Mouse (Mus musculus) CD4-positive naive resting alpha-beta T cell, adult 76 days (primary cell): ENCODE measurements around the gene Gnpda2. TPM values are rescaled to one million over a fixed set of nuclear protein-coding genes. Genes with fewer than 3 reads are reported as not detected.

ENCODE experiments used
- total RNA-seq: library from RNA; stranded (reverse); gene quantifications from one replicate; pipeline ENCODE4 v1.2.4, GENCODE M21; 2023

The Gnpda2 gene
- total RNA-seq = 12.4 TPM

GRCm38 (mm10) chr5:69591640-69592461, at the start of gene Gnpda2:
Gnpda2 (minus strand) TSS chr5:69592340.

GRCm38 (mm10) chr5:69556628-69557403, 35.3 kb downstream of the Gnpda2 start, which contains the start of gene Guf1:
Guf1 (plus strand) TSS chr5:69556923.

GRCm38 (mm10) chr5:69542489-69542888, 49.7 kb downstream of the Gnpda2 start, which contains the start of gene Yipf7:
Yipf7 (minus strand) TSS chr5:69542648.

Other genes starting within 250 kb of the Gnpda2 start
- gene Yipf7, start 49.7 kb downstream of the Gnpda2 start, total RNA-seq = not detected
- 16.6 TPM for gene Guf1, start 35.4 kb downstream of the Gnpda2 start, total RNA-seq